Mouse (Mus musculus) lung, embryonic 14.5 days (tissue): ENCODE data around the gene Lrrk1. TPM values are rescaled to one million over a fixed set of nuclear protein-coding genes. Genes with fewer than 3 reads are reported as not detected.

Experiments used
- ATAC-seq: fragments of 200-750 bp; cut with Nextera tagmentation; 2 replicates; pipeline ENCODE4 v1.8.0; 2017; ENCODE audit warnings: mild to moderate bottlenecking, moderate TSS enrichment, moderate library complexity; ENCODE audit not compliant: insufficient read depth
- DNase-seq: peaks from one replicate; pipeline ENCODE4 v3.0.0-alpha.2; 2015
- H3K27ac ChIP-seq: fragments of 300-500 bp; sonication (generic); 2 replicates; pipeline ENCODE4 v1.5.1; 2014; ENCODE audit warnings: low read depth, mild to moderate bottlenecking, moderate library complexity
- H3K27me3 ChIP-seq: fragments of 300-500 bp; sonication (generic); 2 replicates; pipeline ENCODE4 v1.6.1; 2014; ENCODE audit warnings: low read length, control low read depth; ENCODE audit not compliant: insufficient read depth
- H3K36me3 ChIP-seq: fragments of 300-500 bp; sonication (generic); 2 replicates; pipeline ENCODE4 v1.6.1; 2014; ENCODE audit warnings: control low read depth; ENCODE audit not compliant: insufficient read depth
- H3K4me1 ChIP-seq: fragments of 300-500 bp; sonication (generic); 2 replicates; pipeline ENCODE4 v1.6.1; 2014; ENCODE audit warnings: antibody characterized with exemption, control low read depth; ENCODE audit not compliant: insufficient read depth
- H3K4me2 ChIP-seq: fragments of 300-500 bp; sonication (generic); 2 replicates; pipeline ENCODE4 v1.6.1; 2014; ENCODE audit warnings: mild to moderate bottlenecking
- H3K4me3 ChIP-seq: fragments of 300-500 bp; sonication (generic); 2 replicates; pipeline ENCODE4 v1.5.1; 2014; ENCODE audit warnings: low read depth, low read length
- H3K9ac ChIP-seq: fragments of 300-500 bp; sonication (generic); 2 replicates; pipeline ENCODE4 v1.6.1; 2014
- H3K9me3 ChIP-seq: fragments of 300-500 bp; sonication (generic); 2 replicates; pipeline ENCODE4 v1.6.1; 2016; ENCODE audit warnings: low read depth, low read length, control low read depth
- CTCF ChIP-seq: IDR thresholded peaks from 2 replicates; pipeline ENCODE4 v1.5.1; 2016; ENCODE audit warnings: antibody characterized with exemption, low read depth
- WGBS: fragments of 180-500 bp; shearing (Covaris S2); extraction: QIAGEN DNeasy Blood & Tissue Kit; methylation state at CpG from one replicate; pipeline ENCODE4 v1.1.7; 2014; 5-methylcytosine and 5-hydroxymethylcytosine counted together
- polyA plus RNA-seq: library from polyadenylated mRNA; unstranded; fragments of >200 nt; fragmentation: Nextera tagmentation; extraction: Ambion mirVana; gene quantifications from 2 replicates; pipeline ENCODE4 v1.2.1, GENCODE M21; 2014

Lrrk1 gene
- polyA plus RNA-seq, 1 experiment from 2014 or later: 25.8 TPM

- no peaks in the 10 kb centered on the region for H3K9me3 ChIP-seq
- no peak for TF ChIP-seq CTCF
- no peaks in the 10 kb centered on the region for H3K27me3 ChIP-seq
- ATAC-seq: no peak
- no peak overlapping the region for H3K27ac ChIP-seq
- H3K9ac ChIP-seq: no peak overlapping the region
- 60% methylated on average over 12 of the region's 12 CpGs for WGBS
- no peak overlapping the region for H3K4me3 ChIP-seq
- no peaks in the 10 kb centered on the region for H3K4me1 ChIP-seq
- peaks cover 53% of the 10 kb centered on the region for H3K36me3 ChIP-seq
- no peak overlapping the region for H3K4me2 ChIP-seq
- no peak for DNase-seq
Measured at GRCm38 (mm10) chr7:66282265-66282664, 105.9 kb downstream of the Lrrk1 start.

- ATAC-seq: no peak
Measured at GRCm38 (mm10) chr7:66278001-66278400, 110.1 kb downstream of the Lrrk1 start.

GRCm38 (mm10) chr7:66273494-66273893, 114.7 kb downstream of the Lrrk1 start:
- H3K36me3 ChIP-seq: peaks cover 41% of the 10 kb centered on the region
- no peak overlapping the region for H3K4me2 ChIP-seq
- ATAC-seq (no peak), DNase-seq (no peak)
- no peak overlapping the region for H3K4me3 ChIP-seq
- no peaks in the 10 kb centered on the region for H3K27me3 ChIP-seq
- no peaks in the 10 kb centered on the region for H3K9me3 ChIP-seq
- no peaks in the 10 kb centered on the region for H3K4me1 ChIP-seq
- H3K27ac ChIP-seq: no peak overlapping the region
- H3K9ac ChIP-seq: no peak overlapping the region
- 93% methylated on average over 5 of the region's 5 CpGs for WGBS
- TF ChIP-seq CTCF: no peak

More at GRCm38 (mm10) chr7:66278001-66278400, 110.1 kb downstream of the Lrrk1 start:
- Histone ChIP-seq H3K4me2 (no peak overlapping the region), H3K9me3 (no peaks in the 10 kb centered on the region), H3K4me1 (no peaks in the 10 kb centered on the region), H3K36me3 (peaks cover 49% of the 10 kb centered on the region), H3K4me3 (no peak overlapping the region), H3K9ac (no peak overlapping the region), H3K27me3 (no peaks in the 10 kb centered on the region), H3K27ac (no peak overlapping the region)
- WGBS: 74% methylated on average over 3 of the region's 3 CpGs
- no peak for TF ChIP-seq CTCF
- peak; percentile 30 for DNase-seq

GRCm38 (mm10) chr7:66271226-66271625, 116.9 kb downstream of the Lrrk1 start:
- no peak for DNase-seq
- no peak overlapping the region for H3K4me2 ChIP-seq
- H3K4me1 ChIP-seq: no peaks in the 10 kb centered on the region
- H3K27me3 ChIP-seq: no peaks in the 10 kb centered on the region
- no peak overlapping the region for H3K9ac ChIP-seq
- ATAC-seq: no peak
- peaks cover 41% of the 10 kb centered on the region for H3K36me3 ChIP-seq
- WGBS: 68% methylated on average over 6 of the region's 6 CpGs
- no peaks in the 10 kb centered on the region for H3K9me3 ChIP-seq
- H3K27ac ChIP-seq: no peak overlapping the region
- peak; percentile 37 for TF ChIP-seq CTCF
- no peak overlapping the region for H3K4me3 ChIP-seq

GRCm38 (mm10) chr7:66266942-66267850, 121.0 kb downstream of the Lrrk1 start:
- ATAC-seq (peak; percentile 56; the same call in 1 of the 2 replicates), DNase-seq (no peak)
- no peak overlapping the region for H3K4me2 ChIP-seq
- H3K9me3 ChIP-seq: no peaks in the 10 kb centered on the region
- no peak overlapping the region for H3K4me3 ChIP-seq
- peaks cover 55% of the 10 kb centered on the region for H3K36me3 ChIP-seq
- H3K27me3 ChIP-seq: no peaks in the 10 kb centered on the region
- 79% methylated on average over 6 of the region's 6 CpGs for WGBS
- no peak for TF ChIP-seq CTCF
- H3K4me1 ChIP-seq: no peaks in the 10 kb centered on the region
- H3K9ac ChIP-seq: no peak overlapping the region
- H3K27ac ChIP-seq: no peak overlapping the region

GRCm38 (mm10) chr7:66263421-66263820, 124.7 kb downstream of the Lrrk1 start:
- WGBS: 60% methylated on average over 5 of the region's 5 CpGs
- no peak for DNase-seq
- peaks cover 53% of the 10 kb centered on the region for H3K36me3 ChIP-seq
- no peaks in the 10 kb centered on the region for H3K27me3 ChIP-seq
- H3K9ac ChIP-seq: no peak overlapping the region
- peaks cover 7% of the 10 kb centered on the region; the same call in 1 of the 2 replicates for H3K4me1 ChIP-seq
- no peak overlapping the region for H3K4me3 ChIP-seq
- no peak for ATAC-seq
- TF ChIP-seq CTCF: no peak
- H3K9me3 ChIP-seq: no peaks in the 10 kb centered on the region
- H3K27ac ChIP-seq: no peak overlapping the region
- H3K4me2 ChIP-seq: no peak overlapping the region

GRCm38 (mm10) chr7:66262570-66263156, 125.5 kb downstream of the Lrrk1 start:
- TF ChIP-seq CTCF: no peak
- WGBS: 94% methylated on average over 13 of the region's 13 CpGs
- Histone ChIP-seq H3K4me1 (peaks cover 7% of the 10 kb centered on the region; the same call in 1 of the 2 replicates), H3K9me3 (no peaks in the 10 kb centered on the region), H3K36me3 (peaks cover 47% of the 10 kb centered on the region), H3K4me3 (no peak overlapping the region), H3K27ac (no peak overlapping the region), H3K9ac (no peak overlapping the region), H3K27me3 (no peaks in the 10 kb centered on the region), H3K4me2 (no peak overlapping the region)
- DNase-seq (no peak), ATAC-seq (no peak)
